Mouse (Mus musculus): Measurements from ENCODE around the gene Pnma1. TPM values are rescaled to one million over a fixed set of nuclear protein-coding genes. Genes with fewer than 3 reads are reported as not detected.
"Not testable (repeated sequence)": the region's sequence is repeated elsewhere in the genome, so short reads cannot be mapped to it uniquely, and the experiment has no call there.

Pnma1 gene
- total RNA-seq, 2 experiments from 2014 or later = 11.0 to 11.1 TPM

GRCm38 (mm10) chr12:84109924-84110323 lies 38.4 kb downstream of the Pnma1 start:
- intact Hi-C loops (cut with DNase I) = no loop called here
- DNase-seq = no peak

DNA sequence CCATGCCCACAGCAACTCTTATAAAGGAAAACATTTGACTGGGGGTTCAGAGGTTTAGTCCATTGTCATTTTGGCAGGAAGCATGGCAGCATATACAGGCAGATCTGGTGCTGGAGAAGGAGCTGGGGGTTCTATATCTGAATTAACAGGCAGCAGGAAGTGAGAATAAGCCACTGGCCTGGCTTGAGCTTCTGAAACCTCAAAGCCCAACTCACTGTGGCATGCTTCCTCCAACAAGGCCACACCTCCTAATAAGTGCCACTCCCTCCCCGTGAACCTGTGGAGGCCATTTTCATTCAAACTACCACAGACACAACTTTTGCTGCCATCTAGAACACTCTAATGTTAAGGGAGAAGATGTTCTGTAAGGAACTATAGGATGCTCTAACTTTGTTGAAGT lies 40.6 kb downstream of the Pnma1 start:
- intact Hi-C loops (cut with DNase I) = no loop called here
- DNase-seq = no peak

GRCm38 (mm10) chr12:84107012-84107411 lies 41.3 kb downstream of the Pnma1 start:
- no peak for DNase-seq
- intact Hi-C loops (cut with DNase I) = no loop called here

DNA sequence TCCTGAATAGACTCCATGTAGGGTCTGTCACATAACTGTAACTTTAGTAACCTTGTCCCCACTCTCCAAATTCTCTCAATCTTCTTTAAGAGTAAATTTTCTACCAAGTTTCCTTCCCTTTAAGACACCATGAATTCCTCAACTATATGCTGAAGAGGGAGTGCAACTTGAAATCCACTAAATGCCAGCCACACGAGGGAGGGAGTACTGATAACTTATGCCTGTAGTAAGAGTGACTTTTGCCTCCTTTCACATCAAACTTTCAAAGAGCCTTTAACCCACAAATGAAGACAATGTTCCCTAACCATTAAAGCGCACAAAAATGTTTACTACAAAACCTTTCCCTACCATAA lies 46.8 kb downstream of the Pnma1 start:
- no peak for DNase-seq
- intact Hi-C loops (cut with DNase I) = no loop called here

GRCm38 (mm10) chr12:84100604-84101492 lies 47.4 kb downstream of the Pnma1 start, which contains the start of gene Acot6:
TSS of gene Acot6 (plus strand) at chr12:84100654.
- DNase-seq = peak; percentile 39
- intact Hi-C loops (cut with DNase I) = not testable (repeated sequence)

GRCm38 (mm10) chr12:84100071-84100470 lies 48.2 kb downstream of the Pnma1 start:
- DNase-seq = no peak
- intact Hi-C loops (cut with DNase I) = no loop called here

GRCm38 (mm10) chr12:84099605-84100004 lies 48.7 kb downstream of the Pnma1 start:
- DNase-seq = no peak
- intact Hi-C loops (cut with DNase I) = no loop called here

Other genes with a start within 250 kb of the Pnma1 start
- 10 to 100 TPM; 16.5 to 17.8 TPM for gene Numb, start 226.6 kb downstream of the Pnma1 start, total RNA-seq (2021)
- gene Riox1, start 197.9 kb downstream of the Pnma1 start, total RNA-seq (2021) = 10 to 100 TPM; 16.2 to 17.1 TPM
- gene Heatr4, start 163.6 kb downstream of the Pnma1 start, total RNA-seq (2021) = under 1 TPM in 1 of 2 experiments, not detected in 1; 0.14 TPM
- gene Acot2, start 160.6 kb downstream of the Pnma1 start, total RNA-seq (2021) = 1 to 10 TPM; 6.6 to 6.9 TPM
- 10 to 100 TPM; 51.5 to 51.9 TPM for gene Acot1, start 139.0 kb downstream of the Pnma1 start, total RNA-seq (2021)
- 1 to 10 TPM; 1.8 to 2.0 TPM for gene Acot4, start 110.1 kb downstream of the Pnma1 start, total RNA-seq (2021)
- gene Gm49366, start 109.6 kb downstream of the Pnma1 start, total RNA-seq (2021) = not detected
- under 1 TPM; 0.28 to 0.99 TPM for gene Acot3, start 96.3 kb downstream of the Pnma1 start, total RNA-seq (2021)
- gene Acot5, start 79.2 kb downstream of the Pnma1 start, total RNA-seq (2021) = under 1 TPM; 0.44 to 0.52 TPM
- gene Acot6, start 47.8 kb downstream of the Pnma1 start, total RNA-seq (2021) = 1 to 10 TPM; 3.1 to 3.5 TPM
- 10 to 100 TPM; 61.8 to 73.1 TPM for gene Dnal1, start 34.1 kb downstream of the Pnma1 start, total RNA-seq (2021)
- 10 to 100 TPM; 12.9 to 14.9 TPM for gene Elmsan1, start 70.4 kb upstream of the Pnma1 start, total RNA-seq (2021)
- 10 to 100 TPM; 19.1 to 20.5 TPM for gene Ptgr2, start 136.7 kb upstream of the Pnma1 start, total RNA-seq (2021)
- 10 to 100 TPM; 46.4 to 56.3 TPM for gene Zfp410, start 168.4 kb upstream of the Pnma1 start, total RNA-seq (2021)
- 10 to 100 TPM; 23.9 to 28.0 TPM for gene Coq6, start 213.2 kb upstream of the Pnma1 start, total RNA-seq (2021)
- gene Fam161b, start 213.3 kb upstream of the Pnma1 start, total RNA-seq (2021) = 10 to 100 TPM; 11.8 to 12.3 TPM

Measured in left cerebral cortex, postnatal 4 days (tissue).